Mouse (Mus musculus) CH12.LX (cell line): Measurements from ENCODE around the gene Tlx1.

ENCODE experiments used
- CTCF ChIP-seq, 2 experiments: IDR thresholded peaks in 1 of 2; conservative IDR thresholded peaks in 1 of 2; 2 replicates each; pipeline ENCODE4 v1.5.1; 2011 to 2012; ENCODE audit warnings: low read depth in 2 of 2, low read length in 2 of 2, improper control_type of control experiment in 1 of 2, inconsistent platforms in 1 of 2, mild to moderate bottlenecking in 1 of 2, moderate library complexity in 1 of 2
- IRF4 ChIP-seq: IDR thresholded peaks from 2 replicates; pipeline ENCODE4 v1.6.1; 2014; ENCODE audit warnings: low read depth, mild to moderate bottlenecking, inconsistent platforms, low read length, improper control_type of control experiment
- POLR2A ChIP-seq: IDR thresholded peaks from 2 replicates; pipeline ENCODE4 v1.6.1; 2011; ENCODE audit warnings: low read depth, mild to moderate bottlenecking, improper control_type of control experiment, low read length
- ZKSCAN1 ChIP-seq: IDR thresholded peaks from 2 replicates; pipeline ENCODE4 v1.6.1; 2012; ENCODE audit warnings: low read depth, inconsistent platforms, low read length, improper control_type of control experiment, borderline replicate concordance

DNA sequence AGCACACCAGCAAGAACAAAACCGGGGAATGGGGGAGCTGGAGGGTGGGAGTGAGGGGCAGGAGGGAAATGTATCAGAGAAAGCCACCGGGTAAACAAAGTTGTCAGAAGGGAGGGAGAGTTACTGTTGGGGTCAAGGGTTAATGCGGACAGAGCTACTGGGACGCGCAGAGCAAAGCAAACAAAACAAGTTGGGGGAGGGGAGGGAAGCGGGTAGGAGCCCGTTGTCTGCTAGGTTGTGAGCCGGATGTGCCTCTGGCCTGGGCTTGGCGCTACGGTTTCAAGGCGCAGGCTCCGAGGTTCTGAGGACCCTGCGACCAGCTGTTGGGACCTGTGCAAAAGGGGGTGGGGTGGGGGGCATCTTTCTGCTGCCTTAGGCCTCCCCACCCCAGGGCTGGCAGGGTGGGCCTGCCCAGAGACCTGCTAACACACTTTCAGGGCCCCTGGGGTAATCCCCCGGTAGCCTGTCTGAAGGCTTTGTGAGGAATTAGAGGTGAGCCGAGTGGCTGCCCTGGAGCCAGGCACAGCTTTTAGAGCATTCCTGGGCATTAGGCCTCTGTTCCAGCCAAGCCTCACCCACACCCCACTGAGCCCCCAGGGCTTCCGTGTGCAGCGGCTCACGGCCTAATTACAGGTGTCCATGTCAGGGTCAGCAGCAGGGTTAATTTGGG is 36.6 kb upstream of the Tlx1 start:
- no peak for TF ChIP-seq POLR2A
- TF ChIP-seq CTCF (conservative IDR thresholded peaks at IDR 0.05 in 1 of 2, IDR thresholded peaks at IDR 0.05 in 1 of 2; ENCODE audit: low read depth in 2 of 2, low read length in 2 of 2) = no peak
- no peak for TF ChIP-seq ZKSCAN1
- TF ChIP-seq IRF4 = no peak
